Mouse (Mus musculus) bone marrow macrophage, adult 2 months (primary cell): Measurements from ENCODE around the gene Rap1gds1.

Experiments
- CTCF ChIP-seq: IDR thresholded peaks from 2 replicates; pipeline ENCODE4 v1.5.1; 2012; ENCODE audit warnings: low read depth, mild to moderate bottlenecking, low read length, moderate library complexity
- POLR2A ChIP-seq: IDR thresholded peaks from 2 replicates; pipeline ENCODE4 v1.6.1; 2012; ENCODE audit warnings: mild to moderate bottlenecking, low read depth, low read length, borderline replicate concordance

DNA sequence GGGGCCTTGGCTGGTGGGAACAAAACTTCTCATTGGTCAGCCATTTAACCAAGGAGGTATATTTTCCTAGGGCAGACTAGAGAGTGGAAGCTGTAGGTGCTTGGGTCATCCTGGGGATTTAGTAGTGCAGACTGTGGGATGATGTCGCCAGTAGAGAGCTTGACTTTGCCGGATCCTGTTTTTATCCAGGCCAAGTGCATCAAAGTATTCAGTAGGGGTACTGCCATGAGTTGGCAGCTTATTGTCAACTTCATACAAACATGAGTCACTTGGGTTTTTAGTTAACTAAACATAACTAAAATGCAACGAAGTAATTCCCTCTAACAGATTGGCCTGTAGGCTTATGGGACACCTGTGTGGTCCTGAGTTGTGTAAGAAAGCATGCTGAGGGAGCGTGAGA is 158.4 kb downstream of the Rap1gds1 start:
- TF ChIP-seq POLR2A: no peak
- no peak for TF ChIP-seq CTCF
